8 mouse cellular contexts compared by ENCODE assay signal in the genomic region with DNA sequence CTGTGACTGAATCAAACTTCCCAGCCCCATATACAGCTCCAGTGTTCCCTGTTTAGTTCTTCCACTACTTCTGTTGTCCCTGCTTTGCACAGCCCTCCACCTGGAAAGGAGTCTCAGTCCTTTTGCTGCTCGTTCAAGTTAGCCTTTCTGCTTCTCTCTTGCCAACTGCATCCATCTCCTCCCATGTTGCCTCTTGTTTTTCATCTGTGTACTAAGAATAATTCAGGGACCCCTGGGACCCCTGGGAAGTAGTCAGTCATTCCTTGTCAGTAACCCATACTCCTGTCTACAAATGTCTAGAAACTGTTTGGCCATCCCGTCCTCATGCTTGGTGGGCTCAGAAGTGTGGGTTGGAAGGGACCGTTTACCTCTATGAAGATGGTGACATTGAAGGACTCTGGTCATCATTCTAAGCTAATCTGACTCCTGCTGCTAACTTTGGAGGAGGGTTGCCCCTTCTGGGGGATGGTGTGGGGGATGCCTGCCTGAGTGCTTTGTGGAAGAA. TPM values are rescaled to one million over a fixed set of nuclear protein-coding genes. Genes with fewer than 3 reads are reported as not detected.
DNase-seq lines count a peak whose midpoint lies in the region; ATAC-seq and TF ChIP-seq lines count a peak whose summit lies in the region.

No protein-coding gene starts in this region.

- no peaks in the 10 kb centered on the region for H3K27me3 ChIP-seq in heart, embryonic 11.5 days (ENCODE audit: control insufficient read depth, insufficient read depth, low read length)
- H3K27me3 ChIP-seq in forebrain, embryonic 16.5 days (replicated peaks; ENCODE audit: control insufficient read depth, insufficient read depth, low read length): no peaks in the 10 kb centered on the region
- no peaks in the 10 kb centered on the region for H3K27me3 ChIP-seq in liver, postnatal 0 days (ENCODE audit: insufficient read depth, low read length)

- TF ChIP-seq CTCF in liver, postnatal 0 days (IDR thresholded peaks at IDR 0.05; ENCODE audit: low read depth): no peak

- peak overlapping the region; percentile 84 for H3K4me3 ChIP-seq in heart, embryonic 11.5 days (ENCODE audit: low read depth, low read length)
- peak overlapping the region; percentile 70 to 96 for H3K4me3 ChIP-seq in ES-E14 (ENCODE audit: insufficient read depth in 1 of 2, low read depth in 1 of 2, low read length in 2 of 2, poor library complexity in 1 of 2, severe bottlenecking in 1 of 2)
- peak overlapping the region; percentile 87 for H3K4me3 ChIP-seq in forebrain, embryonic 16.5 days (replicated peaks; ENCODE audit: low read length)
- peak overlapping the region; percentile 75 for H3K4me3 ChIP-seq in liver, postnatal 0 days (ENCODE audit: low read depth, low read length)

- peak overlapping the region; percentile 93 for H3K9ac ChIP-seq in heart, embryonic 11.5 days (ENCODE audit: low read depth, low read length)
- no peak overlapping the region for H3K9ac ChIP-seq in ES-E14 (ENCODE audit: insufficient read depth, low read depth, low read length, poor library complexity, severe bottlenecking)
- H3K9ac ChIP-seq in forebrain, embryonic 16.5 days (replicated peaks; ENCODE audit: low read depth, low read length): peak overlapping the region; percentile 90
- peak overlapping the region; percentile 87 for H3K9ac ChIP-seq in liver, postnatal 0 days (replicated peaks)

- 16% methylated on average over 3 of the region's 3 CpGs for WGBS in heart, embryonic 11.5 days (ENCODE audit: insufficient replicate concordance)
- 41% methylated on average over 3 of the region's 3 CpGs for WGBS in forebrain, embryonic 16.5 days
- WGBS in liver, postnatal 0 days (ENCODE audit: insufficient replicate concordance): 45% methylated on average over 3 of the region's 3 CpGs

- TF ChIP-seq EP300 in liver, postnatal 0 days (IDR thresholded peaks at IDR 0.05; ENCODE audit: low read depth): no peak

- no peaks in the 10 kb centered on the region for H3K9me3 ChIP-seq in heart, embryonic 11.5 days (replicated peaks; ENCODE audit: control insufficient read depth, low read length)
- no peaks in the 10 kb centered on the region for H3K9me3 ChIP-seq in ES-E14 (ENCODE audit: control insufficient read depth, insufficient read depth, low read depth, low read length)
- no peaks in the 10 kb centered on the region for H3K9me3 ChIP-seq in forebrain, embryonic 16.5 days (ENCODE audit: control insufficient read depth, low read length)
- H3K9me3 ChIP-seq in liver, postnatal 0 days (ENCODE audit: low read length): no peaks in the 10 kb centered on the region

- in situ Hi-C loops in ES-E14 (cut with MboI; ENCODE audit: low sequenced_read_pairs in 2 of 2, unreplicated experiment in 2 of 2): no loop called here

- no peak for ATAC-seq in heart, embryonic 11.5 days (replicated peaks; ENCODE audit: insufficient number of reproducible peaks, low FRiP score, low TSS enrichment)
- ATAC-seq in forebrain, embryonic 16.5 days: no peak
- ATAC-seq in liver, postnatal 0 days: no peak

- H3K27ac ChIP-seq in heart, embryonic 11.5 days (ENCODE audit: low read depth, low read length): peak overlapping the region; percentile 82
- no peak overlapping the region for H3K27ac ChIP-seq in ES-E14 (ENCODE audit: insufficient read depth, low read depth, low read length, poor library complexity, severe bottlenecking)
- no peak overlapping the region for H3K27ac ChIP-seq in forebrain, embryonic 16.5 days (ENCODE audit: low read length)
- peak overlapping the region; percentile 77 for H3K27ac ChIP-seq in liver, postnatal 0 days (ENCODE audit: low read depth)

- no peak for DNase-seq in heart, postnatal 4 days
- no peak for DNase-seq in ES-E14 (ENCODE audit: low read depth, low spot score)
- no peak for DNase-seq in liver, postnatal 0 days
- no peak for DNase-seq in gastrocnemius, postnatal 25 days
- DNase-seq in layer of hippocampus, adult 11-12 months (ENCODE audit: low spot score): no peak
- DNase-seq in right cerebral cortex, postnatal 10 days (ENCODE audit: low spot score in 2 of 2): no peak

- peaks cover 24% of the 10 kb centered on the region for H3K4me1 ChIP-seq in heart, embryonic 11.5 days (ENCODE audit: control insufficient read depth, insufficient read depth, low read length)
- peaks cover 7 to 14% of the 10 kb centered on the region in 2 experiments; a peak in 3 of 4 replicates for H3K4me1 ChIP-seq in ES-E14 (ENCODE audit: control insufficient read depth in 2 of 2, insufficient read depth in 2 of 2, low read length in 2 of 2, poor library complexity in 1 of 2)
- H3K4me1 ChIP-seq in forebrain, embryonic 16.5 days (replicated peaks; ENCODE audit: control insufficient read depth, insufficient read depth, low read length): peaks cover 24% of the 10 kb centered on the region
- peaks cover 30% of the 10 kb centered on the region for H3K4me1 ChIP-seq in liver, postnatal 0 days (ENCODE audit: insufficient read depth)

- peak overlapping the region; percentile 97 for H3K4me2 ChIP-seq in heart, embryonic 11.5 days
- peak overlapping the region; percentile 96 for H3K4me2 ChIP-seq in forebrain, embryonic 16.5 days (ENCODE audit: low read length)
- H3K4me2 ChIP-seq in liver, postnatal 0 days (ENCODE audit: low read depth, low read length): peak overlapping the region; percentile 91

- H3K36me3 ChIP-seq in heart, embryonic 11.5 days (ENCODE audit: control insufficient read depth, insufficient read depth, low read length): no peaks in the 10 kb centered on the region
- H3K36me3 ChIP-seq in ES-E14 (ENCODE audit: control insufficient read depth, insufficient read depth, low read length, poor library complexity, severe bottlenecking): no peaks in the 10 kb centered on the region
- H3K36me3 ChIP-seq in forebrain, embryonic 16.5 days (ENCODE audit: control insufficient read depth, insufficient read depth): no peaks in the 10 kb centered on the region
- no peaks in the 10 kb centered on the region for H3K36me3 ChIP-seq in liver, postnatal 0 days (replicated peaks; ENCODE audit: insufficient read depth, low read length)

TF ChIP-seq in ES-E14, 5 proteins besides CTCF, POLR2A, EP300 and RAD21:
- TF ChIP-seq MAFK (IDR thresholded peaks at IDR 0.05; ENCODE audit: insufficient read depth, low read depth, low read length): no peak
- no peak for TF ChIP-seq CHD2 (IDR thresholded peaks at IDR 0.05; ENCODE audit: low read depth, low read length)
- TF ChIP-seq ZC3H11A (IDR thresholded peaks at IDR 0.05; ENCODE audit: borderline replicate concordance, low read depth, low read length): no peak
- TF ChIP-seq HCFC1 (IDR thresholded peaks at IDR 0.05; ENCODE audit: borderline replicate concordance, insufficient read depth, low read length): no peak
- no peak for TF ChIP-seq ZNF384 (IDR thresholded peaks at IDR 0.05; ENCODE audit: low read depth, low read length)
TF ChIP-seq in ES-E14: peak in this region for 0.

RNA-seq across cellular contexts. Expression of a gene that starts 1.1 kb away (rescaled TPM):
- polyA plus RNA-seq in heart, embryonic 11.5 days (2014; fragmentation: Nextera tagmentation; extraction: Ambion mirVana): 11.9 TPM in 2 replicates
- total RNA-seq in heart, postnatal 4 days (2021): 10 to 100 TPM; 36.7 to 38.2 TPM
- 7.5 and 12.4 TPM in 2 replicates for total RNA-seq in ES-E14 (2012; rRNA removed)
- polyA plus RNA-seq in forebrain, embryonic 16.5 days (2015; fragmentation: Nextera tagmentation; extraction: Ambion mirVana): 24.7 and 25.2 TPM in 2 replicates
- polyA plus RNA-seq in liver, postnatal 0 days (2015; fragmentation: Nextera tagmentation; extraction: Ambion mirVana): 8.1 and 10.1 TPM in 2 replicates
- 10 to 100 TPM; 43.5 to 45.3 TPM for total RNA-seq in gastrocnemius, postnatal 25 days (2021)

RNA-seq across cellular contexts. Expression of a gene that starts 18.5 kb away (rescaled TPM):
- 5.1 and 5.7 TPM in 2 replicates for polyA plus RNA-seq in heart, embryonic 11.5 days (2014; fragmentation: Nextera tagmentation; extraction: Ambion mirVana)
- 1 to 10 TPM; 6.6 to 6.9 TPM for total RNA-seq in heart, postnatal 4 days (2021)
- 17.8 and 23.3 TPM in 2 replicates for total RNA-seq in ES-E14 (2012; rRNA removed)
- 8.2 and 8.4 TPM in 2 replicates for polyA plus RNA-seq in forebrain, embryonic 16.5 days (2015; fragmentation: Nextera tagmentation; extraction: Ambion mirVana)
- polyA plus RNA-seq in liver, postnatal 0 days (2015; fragmentation: Nextera tagmentation; extraction: Ambion mirVana): 1.9 and 2.2 TPM in 2 replicates
- 1 to 10 TPM; 3.2 to 3.3 TPM for total RNA-seq in gastrocnemius, postnatal 25 days (2021)

Comparison
In these comparisons a context has a peak if more than half of its experiments do, and no peak if none do; other contexts are left out.
1. H3K27ac ChIP-seq: peak in heart, embryonic 11.5 days (single experiment) and liver, postnatal 0 days (single experiment); none in ES-E14 (single experiment) and forebrain, embryonic 16.5 days (single experiment).
2. Peak in every context shown above with its lines, with median percentiles within 50 percentile points of each other: H3K4me2 ChIP-seq and H3K4me3 ChIP-seq.